Mouse (Mus musculus): ENCODE measurements around the gene Atp6ap2. TPM values are rescaled to one million over a fixed set of nuclear protein-coding genes. Genes with fewer than 3 reads are reported as not detected.

The Atp6ap2 gene
- polyA plus RNA-seq, 1 experiment = 7.1 TPM

DNA sequence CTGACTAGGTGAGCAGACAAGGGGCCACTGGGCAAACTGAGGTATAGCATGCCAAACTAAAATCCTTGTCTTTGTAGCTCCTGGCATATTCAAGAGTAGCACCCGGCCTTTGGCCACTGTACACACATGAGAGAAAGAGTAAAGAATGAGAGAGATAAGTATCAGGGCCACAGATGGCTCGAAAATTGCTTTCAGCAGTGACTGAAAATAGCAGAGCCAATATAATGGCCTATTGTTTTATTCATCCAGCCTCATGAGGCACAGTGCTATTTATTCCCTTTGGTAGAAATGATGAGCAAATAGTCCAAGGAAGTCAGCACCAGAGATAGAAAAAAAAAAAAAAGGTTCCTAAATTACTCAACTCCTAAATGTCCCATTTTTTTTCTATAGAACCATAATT is 57.4 kb downstream of the Atp6ap2 start:
- no peak overlapping the region for H3K27ac ChIP-seq (ENCODE audit: control insufficient read depth, insufficient read depth, low read depth, low read length)
- no peaks in the 10 kb centered on the region for H3K36me3 ChIP-seq (ENCODE audit: control insufficient read depth, insufficient read depth, low read length)
- H3K4me3 ChIP-seq (ENCODE audit: control insufficient read depth, low read depth, low read length) = no peak overlapping the region
- H3K4me1 ChIP-seq (ENCODE audit: control insufficient read depth, insufficient read depth, low read length) = no peaks in the 10 kb centered on the region
- H3K27me3 ChIP-seq (ENCODE audit: control insufficient read depth, insufficient read depth, low read length) = no peaks in the 10 kb centered on the region
- TF ChIP-seq CTCF (IDR thresholded peaks at IDR 0.05; ENCODE audit: control insufficient read depth, insufficient read depth, insufficient replicate concordance, low read depth, low read length) (no peak), POLR2A (IDR thresholded peaks at IDR 0.05; ENCODE audit: control insufficient read depth, low read depth, low read length) (no peak)

DNA sequence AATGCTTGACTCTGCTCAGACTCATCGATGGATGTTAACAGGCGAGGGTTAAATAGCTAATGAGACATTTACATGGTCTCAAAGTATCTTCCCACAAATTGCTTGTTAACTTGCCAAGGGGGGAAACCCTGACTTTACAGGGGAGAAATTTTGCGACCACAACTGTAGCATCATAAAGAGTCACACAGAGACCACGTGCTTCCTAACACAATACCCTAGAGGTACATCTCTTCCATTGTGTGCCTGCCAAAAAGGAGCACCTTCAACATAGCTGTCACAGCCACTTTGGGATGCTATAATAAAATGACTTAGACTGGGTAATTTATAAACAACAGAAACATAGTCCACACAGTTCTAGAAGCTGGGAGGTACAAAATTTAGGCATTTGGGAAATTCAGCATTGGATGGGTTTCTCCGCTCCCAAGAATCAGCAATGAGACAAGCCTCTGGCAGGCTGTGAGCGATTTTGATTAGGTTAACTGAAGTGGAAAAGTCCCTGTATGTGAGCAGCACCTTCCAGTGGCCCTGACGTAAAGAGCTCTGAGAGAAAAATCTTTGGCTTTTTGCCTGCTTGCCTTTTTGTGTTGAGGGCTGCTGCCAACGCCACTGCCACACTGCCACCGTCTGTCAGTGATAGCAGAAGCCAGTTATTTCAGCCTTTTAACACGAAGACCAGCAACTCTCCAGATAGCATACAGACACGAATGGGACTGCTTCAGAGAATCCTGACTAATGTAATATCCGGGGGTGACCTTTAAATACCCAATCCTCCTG is 58.1 kb downstream of the Atp6ap2 start:
- H3K4me1 ChIP-seq (ENCODE audit: control insufficient read depth, insufficient read depth, low read length) = no peaks in the 10 kb centered on the region
- no peak overlapping the region for H3K27ac ChIP-seq (ENCODE audit: control insufficient read depth, insufficient read depth, low read depth, low read length)
- TF ChIP-seq POLR2A (IDR thresholded peaks at IDR 0.05; ENCODE audit: control insufficient read depth, low read depth, low read length) (no peak), CTCF (IDR thresholded peaks at IDR 0.05; ENCODE audit: control insufficient read depth, insufficient read depth, insufficient replicate concordance, low read depth, low read length) (no peak)
- no peak overlapping the region for H3K4me3 ChIP-seq (ENCODE audit: control insufficient read depth, low read depth, low read length)
- no peaks in the 10 kb centered on the region for H3K36me3 ChIP-seq (ENCODE audit: control insufficient read depth, insufficient read depth, low read length)
- H3K27me3 ChIP-seq (ENCODE audit: control insufficient read depth, insufficient read depth, low read length) = no peaks in the 10 kb centered on the region

DNA sequence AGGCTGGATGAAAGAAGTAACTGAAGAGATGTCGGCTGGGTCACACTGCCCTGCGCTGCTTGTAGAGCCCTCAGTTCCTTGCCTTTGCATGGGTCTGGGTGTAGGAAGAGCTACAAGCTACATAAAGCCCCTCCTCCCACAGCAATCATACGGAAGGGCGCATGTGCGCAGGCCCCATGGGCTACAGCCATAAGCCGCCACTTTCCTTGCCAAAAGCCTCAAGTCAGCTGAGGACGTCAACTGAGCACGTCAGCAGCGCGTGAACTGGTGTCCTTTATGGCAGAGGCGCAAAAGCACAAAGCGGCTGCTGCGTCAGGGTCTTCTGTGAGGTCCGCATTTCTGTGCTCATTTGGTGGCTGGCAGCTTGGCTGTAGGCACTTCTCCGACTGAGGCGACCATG is 64.3 kb downstream of the Atp6ap2 start:
- no peak for TF ChIP-seq CTCF (IDR thresholded peaks at IDR 0.05; ENCODE audit: control insufficient read depth, insufficient read depth, insufficient replicate concordance, low read depth, low read length)
- TF ChIP-seq POLR2A (IDR thresholded peaks at IDR 0.05; ENCODE audit: control insufficient read depth, low read depth, low read length) = peak; percentile 49; the same call in 1 of the 2 replicates
- H3K4me3 ChIP-seq (ENCODE audit: control insufficient read depth, low read depth, low read length) = peak overlapping the region; percentile 73

DNA sequence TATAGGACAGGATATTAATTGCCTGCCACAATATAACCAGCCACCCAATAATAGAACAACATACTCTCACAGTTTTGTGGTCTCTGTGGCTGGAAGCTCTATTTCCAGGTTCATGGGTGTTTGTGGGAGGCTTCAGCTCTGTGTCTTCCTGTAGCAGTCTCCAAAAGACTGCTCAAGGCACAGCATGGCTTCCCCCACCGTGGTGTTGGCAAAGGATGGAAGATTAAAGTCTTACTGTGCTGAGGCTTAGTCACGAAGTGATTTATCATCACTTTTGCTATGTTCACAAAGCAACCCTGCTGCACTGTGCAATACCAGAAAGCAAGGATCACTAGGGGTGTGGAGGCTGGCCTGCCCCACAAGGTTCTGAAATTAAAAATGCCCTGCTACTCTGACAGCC is 66.3 kb downstream of the Atp6ap2 start:
- TF ChIP-seq POLR2A (IDR thresholded peaks at IDR 0.05; ENCODE audit: control insufficient read depth, low read depth, low read length) (no peak), CTCF (IDR thresholded peaks at IDR 0.05; ENCODE audit: control insufficient read depth, insufficient read depth, insufficient replicate concordance, low read depth, low read length) (no peak)
- Histone ChIP-seq H3K36me3 (ENCODE audit: control insufficient read depth, insufficient read depth, low read length) (no peaks in the 10 kb centered on the region), H3K4me3 (ENCODE audit: control insufficient read depth, low read depth, low read length) (no peak overlapping the region), H3K4me1 (ENCODE audit: control insufficient read depth, insufficient read depth, low read length) (no peaks in the 10 kb centered on the region), H3K27me3 (ENCODE audit: control insufficient read depth, insufficient read depth, low read length) (no peaks in the 10 kb centered on the region), H3K27ac (ENCODE audit: control insufficient read depth, insufficient read depth, low read depth, low read length) (no peak overlapping the region)

More for the DNA sequence above, 64.3 kb downstream of the Atp6ap2 start:
- no peaks in the 10 kb centered on the region for H3K36me3 ChIP-seq (ENCODE audit: control insufficient read depth, insufficient read depth, low read length)
- peak overlapping the region; percentile 77 for H3K27ac ChIP-seq (ENCODE audit: control insufficient read depth, insufficient read depth, low read depth, low read length)
- no peaks in the 10 kb centered on the region for H3K27me3 ChIP-seq (ENCODE audit: control insufficient read depth, insufficient read depth, low read length)
- H3K4me1 ChIP-seq (ENCODE audit: control insufficient read depth, insufficient read depth, low read length) = no peaks in the 10 kb centered on the region

Other genes starting within 250 kb of the Atp6ap2 start
- gene 1810030O07Rik, start 85.9 kb downstream of the Atp6ap2 start, polyA plus RNA-seq (2012; rRNA removed) = 1.7 and 2.1 TPM in 2 replicates
- gene Med14, start 174.3 kb downstream of the Atp6ap2 start, polyA plus RNA-seq (2012; rRNA removed) = 5.5 and 6.1 TPM in 2 replicates